Mouse (Mus musculus) liver, embryonic 16.5 days (tissue): Measurements from ENCODE around the gene Gng10. TPM values are rescaled to one million over a fixed set of nuclear protein-coding genes. Genes with fewer than 3 reads are reported as not detected.

Experiments used
- ATAC-seq: fragments of 200-750 bp; cut with Nextera tagmentation; 2 replicates; pipeline ENCODE4 v1.8.0; 2017; ENCODE audit warnings: low read depth, mild to moderate bottlenecking, moderate number of reproducible peaks, moderate library complexity
- H3K27ac ChIP-seq: fragments of 300-500 bp; sonication (generic); 2 replicates; pipeline ENCODE4 v1.5.1; 2014; ENCODE audit warnings: mild to moderate bottlenecking, low read length
- H3K27me3 ChIP-seq: fragments of 300-500 bp; sonication (generic); 2 replicates; pipeline ENCODE4 v1.6.1; 2014; ENCODE audit warnings: low read depth, low read length, mixed read lengths; ENCODE audit not compliant: control insufficient read depth, insufficient read depth
- H3K36me3 ChIP-seq: fragments of 300-500 bp; sonication (generic); 2 replicates; pipeline ENCODE4 v1.6.1; 2014; ENCODE audit warnings: mild to moderate bottlenecking; ENCODE audit not compliant: control insufficient read depth, insufficient read depth
- H3K4me1 ChIP-seq: fragments of 300-500 bp; sonication (generic); 2 replicates; pipeline ENCODE4 v1.6.1; 2014; ENCODE audit warnings: low read depth, low read length, mixed read lengths; ENCODE audit not compliant: control insufficient read depth
- H3K4me2 ChIP-seq: fragments of 300-500 bp; sonication (generic); 2 replicates; pipeline ENCODE4 v1.6.1; 2014; ENCODE audit warnings: low read depth, low read length, mixed read lengths
- H3K4me3 ChIP-seq: fragments of 300-500 bp; sonication (generic); 2 replicates; pipeline ENCODE4 v1.5.1; 2014; ENCODE audit warnings: low read depth, mild to moderate bottlenecking, low read length
- H3K9ac ChIP-seq: fragments of 300-500 bp; sonication (generic); 2 replicates; pipeline ENCODE4 v1.6.1; 2014; ENCODE audit warnings: low read depth, low read length
- H3K9me3 ChIP-seq: fragments of 300-500 bp; sonication (generic); replicated peaks from 2 replicates; pipeline ENCODE4 v1.6.1; 2016; ENCODE audit warnings: low read length; ENCODE audit not compliant: control insufficient read depth
- WGBS: fragments of 180-500 bp; shearing (Covaris S2); extraction: QIAGEN DNeasy Blood & Tissue Kit; methylation state at CpG from one replicate; pipeline ENCODE4 v1.1.7; 2014; ENCODE audit not compliant: insufficient replicate concordance; 5-methylcytosine and 5-hydroxymethylcytosine counted together
- polyA plus RNA-seq: library from polyadenylated mRNA; unstranded; fragments of >200 nt; fragmentation: Nextera tagmentation; extraction: Ambion mirVana; gene quantifications from 2 replicates; pipeline ENCODE4 v1.2.1, GENCODE M21; 2015

Gene Gng10
- polyA plus RNA-seq, 1 experiment from 2014 or later = 12.5 TPM

- H3K4me1 ChIP-seq = peaks cover 10% of the 10 kb centered on the region
- no peak overlapping the region for H3K27ac ChIP-seq
Observed at GRCm38 (mm10) chr4:58997081-58997480, 37.8 kb upstream of the Gng10 start.

GRCm38 (mm10) chr4:58998688-58999087 is 36.2 kb upstream of the Gng10 start:
- H3K27me3 ChIP-seq = no peaks in the 10 kb centered on the region
- no peak overlapping the region for H3K4me2 ChIP-seq
- H3K4me3 ChIP-seq = no peak overlapping the region
- H3K36me3 ChIP-seq = no peaks in the 10 kb centered on the region
- no peak for ATAC-seq
- WGBS = 48% methylated on average over 1 of the region's 1 CpGs
- no peaks in the 10 kb centered on the region for H3K9me3 ChIP-seq
- no peak overlapping the region for H3K27ac ChIP-seq
- peaks cover 6% of the 10 kb centered on the region for H3K4me1 ChIP-seq
- H3K9ac ChIP-seq = no peak overlapping the region

More at GRCm38 (mm10) chr4:58997081-58997480, 37.8 kb upstream of the Gng10 start:
- no peak overlapping the region for H3K9ac ChIP-seq
- no peaks in the 10 kb centered on the region for H3K9me3 ChIP-seq
- peak; percentile 47; the same call in 1 of the 2 replicates for ATAC-seq
- H3K36me3 ChIP-seq = no peaks in the 10 kb centered on the region
- H3K27me3 ChIP-seq = no peaks in the 10 kb centered on the region
- H3K4me3 ChIP-seq = no peak overlapping the region
- WGBS = 65% methylated on average over 5 of the region's 5 CpGs
- no peak overlapping the region for H3K4me2 ChIP-seq

GRCm38 (mm10) chr4:58999686-59000085 is 35.2 kb upstream of the Gng10 start:
- Histone ChIP-seq H3K27me3 (no peaks in the 10 kb centered on the region), H3K4me3 (no peak overlapping the region), H3K4me1 (peaks cover 16% of the 10 kb centered on the region), H3K27ac (no peak overlapping the region), H3K9me3 (no peaks in the 10 kb centered on the region), H3K4me2 (no peak overlapping the region), H3K36me3 (no peaks in the 10 kb centered on the region), H3K9ac (no peak overlapping the region)
- no peak for ATAC-seq
- 2% methylated on average over 2 of the region's 2 CpGs for WGBS

GRCm38 (mm10) chr4:59000614-59001013 is 34.3 kb upstream of the Gng10 start:
- Histone ChIP-seq H3K4me3 (no peak overlapping the region), H3K4me2 (no peak overlapping the region), H3K36me3 (no peaks in the 10 kb centered on the region), H3K4me1 (peaks cover 22% of the 10 kb centered on the region), H3K9me3 (no peaks in the 10 kb centered on the region), H3K9ac (no peak overlapping the region), H3K27me3 (no peaks in the 10 kb centered on the region), H3K27ac (no peak overlapping the region)
- 0% methylated on average over 2 of the region's 2 CpGs for whole genome bisulfite sequencing
- ATAC-seq = no peak

GRCm38 (mm10) chr4:59002948-59003805 is 31.7 kb upstream of the Gng10 start, which contains the start of gene Gm20503:
Gene Gm20503 (plus strand): TSS chr4:59003210.
- ATAC-seq = peak; percentile 97
- H3K27ac ChIP-seq = peak within 1 kb of the TSS; percentile 90
- no peaks in the 10 kb centered on the region for H3K36me3 ChIP-seq
- no peaks in the 10 kb centered on the region for H3K27me3 ChIP-seq
- H3K4me3 ChIP-seq = peak within 1 kb of the TSS; percentile 91
- no peaks in the 10 kb centered on the region for H3K9me3 ChIP-seq
- under 1% methylated on average over 81 of the region's 89 CpGs for WGBS
- H3K4me1 ChIP-seq = peaks cover 31% of the 10 kb centered on the region
- peak within 1 kb of the TSS; percentile 99 for H3K4me2 ChIP-seq
- H3K9ac ChIP-seq = peak within 1 kb of the TSS; percentile 94

GRCm38 (mm10) chr4:59003806-59004200 is 31.1 kb upstream of the Gng10 start:
- Histone ChIP-seq H3K9ac (peak overlapping the region; percentile 94), H3K36me3 (no peaks in the 10 kb centered on the region), H3K27ac (peak overlapping the region; percentile 90), H3K4me2 (peak overlapping the region; percentile 99), H3K4me1 (peaks cover 31% of the 10 kb centered on the region), H3K4me3 (peak overlapping the region; percentile 91), H3K9me3 (no peaks in the 10 kb centered on the region), H3K27me3 (no peaks in the 10 kb centered on the region)
- 14% methylated on average over 7 of the region's 7 CpGs for WGBS
- ATAC-seq = no peak

GRCm38 (mm10) chr4:59006211-59006610 is 28.7 kb upstream of the Gng10 start:
- Histone ChIP-seq H3K27me3 (no peaks in the 10 kb centered on the region), H3K4me1 (peaks cover 44% of the 10 kb centered on the region), H3K27ac (no peak overlapping the region), H3K9ac (no peak overlapping the region), H3K4me2 (no peak overlapping the region), H3K9me3 (no peaks in the 10 kb centered on the region), H3K4me3 (no peak overlapping the region), H3K36me3 (no peaks in the 10 kb centered on the region)
- no peak for ATAC-seq
- WGBS = 55% methylated on average over 8 of the region's 8 CpGs

- H3K4me1 ChIP-seq = peaks cover 47% of the 10 kb centered on the region
- H3K27ac ChIP-seq = no peak overlapping the region
- H3K9me3 ChIP-seq = no peaks in the 10 kb centered on the region
- H3K4me3 ChIP-seq = no peak overlapping the region
- no peaks in the 10 kb centered on the region for H3K27me3 ChIP-seq
- H3K4me2 ChIP-seq = no peak overlapping the region
- H3K36me3 ChIP-seq = no peaks in the 10 kb centered on the region
- WGBS = 66% methylated on average over 6 of the region's 6 CpGs
- no peak overlapping the region for H3K9ac ChIP-seq
- ATAC-seq = no peak
Observed at GRCm38 (mm10) chr4:59007016-59007415, 27.9 kb upstream of the Gng10 start.

- Histone ChIP-seq H3K27me3 (no peaks in the 10 kb centered on the region), H3K4me2 (no peak overlapping the region), H3K36me3 (no peaks in the 10 kb centered on the region), H3K4me3 (no peak overlapping the region), H3K9ac (no peak overlapping the region), H3K27ac (no peak overlapping the region), H3K4me1 (peaks cover 43% of the 10 kb centered on the region), H3K9me3 (no peaks in the 10 kb centered on the region)
- ATAC-seq = no peak
- 77% methylated on average over 5 of the region's 5 CpGs for WGBS
Observed at GRCm38 (mm10) chr4:59007974-59008373, 26.9 kb upstream of the Gng10 start.
